Mouse (Mus musculus) 416B (cell line): ENCODE data around the gene Tceal8.

ENCODE experiments used
- DNase-seq: peaks from one replicate; pipeline ENCODE4 v3.0.0; 2011; ENCODE audit warnings: low read depth

Tceal8 gene

DNA sequence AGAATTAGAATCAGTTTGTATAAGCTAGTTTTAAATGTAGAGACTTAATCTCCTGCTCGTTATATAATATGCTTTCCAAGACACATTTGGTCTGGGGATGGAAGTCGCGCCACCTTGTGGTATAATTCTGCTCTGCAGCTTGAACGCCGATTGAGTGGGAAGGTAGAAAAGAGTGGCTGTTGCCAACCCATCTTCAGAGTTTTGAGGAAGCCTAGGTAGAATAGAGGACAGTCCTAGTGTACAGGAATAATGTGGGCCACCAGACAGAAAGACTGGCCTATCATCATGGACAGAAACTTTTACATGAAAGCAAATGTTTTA lies 44.4 kb downstream of the Tceal8 start:
- DNase-seq, result peak; percentile 35

DNA sequence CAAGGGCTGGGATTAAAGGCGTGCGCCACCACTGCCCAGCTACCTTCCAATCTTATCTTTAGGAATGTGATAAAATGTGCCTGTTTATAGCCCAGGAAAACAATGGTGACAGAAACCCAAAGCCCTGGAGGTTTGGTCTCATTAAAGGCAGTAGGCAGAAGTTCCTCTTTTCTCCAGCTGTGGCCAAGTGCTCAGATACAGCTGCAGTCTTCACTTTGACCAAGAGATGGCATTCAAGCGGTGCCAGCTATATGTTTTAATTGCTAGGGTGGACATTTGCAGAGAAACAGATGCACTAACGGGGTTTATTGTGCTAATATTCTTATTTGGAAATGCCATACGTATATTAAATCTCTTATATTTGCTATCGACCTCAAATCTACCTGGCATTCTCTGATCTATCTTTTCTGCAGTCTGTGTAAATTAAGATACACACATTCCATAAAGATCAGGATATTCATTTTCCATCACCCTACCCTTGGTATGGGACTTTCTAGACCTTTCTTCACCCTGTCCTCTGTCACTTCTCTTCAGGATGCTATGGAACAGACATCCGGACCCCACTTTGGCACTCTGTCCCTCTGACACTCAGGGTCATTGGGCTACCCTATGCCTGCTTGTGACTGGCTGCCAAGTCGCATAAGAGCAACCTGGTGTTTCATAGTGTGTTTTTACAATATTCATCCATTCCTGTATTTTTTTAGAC lies 45.0 kb downstream of the Tceal8 start:
- DNase-seq, result peak; percentile 63
